Mouse (Mus musculus) 3T3-L1 (cell line): ENCODE measurements around the gene Troap.

ENCODE experiments used
- DNase-seq: peaks from one replicate; pipeline ENCODE4 v3.0.0-alpha.2; 2015; ENCODE audit warnings: low read depth, low spot score

The Troap gene

GRCm38 (mm10) chr15:99113396-99113975 is 39.1 kb downstream of the Troap start:
- peak; percentile 40 for DNase-seq

DNA sequence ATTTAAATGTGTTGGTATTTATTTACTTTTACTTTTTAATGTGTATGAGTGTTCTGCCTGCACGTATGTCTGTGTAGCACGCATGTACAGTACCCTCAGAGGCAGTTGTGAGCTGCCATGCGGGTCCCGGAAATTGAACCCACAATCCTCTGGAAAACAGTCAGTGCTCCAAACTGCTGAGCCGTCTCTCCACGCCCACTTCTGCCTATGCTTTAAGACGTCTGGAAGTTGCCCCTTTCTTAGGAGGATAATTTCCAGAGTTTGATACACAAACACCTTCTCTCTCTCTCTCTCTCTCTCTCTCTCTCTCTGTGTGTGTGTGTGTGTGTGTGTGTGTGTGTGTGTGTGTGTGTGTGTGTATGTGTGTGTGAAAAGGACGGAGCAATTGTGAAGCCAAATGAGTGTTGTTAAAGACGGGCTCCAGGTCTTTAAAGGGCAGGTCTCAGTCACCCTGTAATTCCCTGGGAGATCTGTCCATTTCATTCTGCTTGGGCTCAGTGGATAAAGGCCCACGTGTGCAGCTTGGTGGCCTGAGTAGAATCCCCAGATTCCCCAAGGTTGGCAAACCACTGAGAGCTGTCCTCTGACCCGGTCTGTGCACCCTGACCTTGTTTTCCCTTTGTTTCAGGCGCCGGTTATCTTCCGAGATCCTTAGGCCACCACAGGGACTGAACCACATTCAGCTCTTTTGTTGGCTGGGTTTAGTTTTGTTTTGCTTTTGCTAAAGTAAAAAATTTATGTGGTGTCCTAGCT is 40.1 kb downstream of the Troap start:
- no peak for DNase-seq

DNA sequence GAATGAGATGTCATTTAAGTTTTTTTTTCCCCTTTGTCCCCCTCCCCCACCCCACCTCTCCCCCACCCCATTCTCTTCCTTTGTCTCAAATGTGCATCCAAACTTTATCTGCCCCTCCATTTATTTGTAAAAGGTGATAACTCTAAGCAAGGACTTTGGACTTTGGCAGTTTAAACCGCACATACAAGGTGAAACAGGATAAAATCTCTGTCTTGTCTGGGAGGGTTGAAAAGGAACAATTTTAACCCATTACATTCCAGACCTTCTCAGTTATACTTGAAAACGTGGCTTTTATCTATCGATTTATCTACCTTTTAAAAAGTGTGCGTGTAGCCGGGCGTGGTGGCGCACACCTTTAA is 40.7 kb downstream of the Troap start:
- DNase-seq: no peak

- DNase-seq: no peak
Measured at GRCm38 (mm10) chr15:99116539-99116938, 42.2 kb downstream of the Troap start.

DNA sequence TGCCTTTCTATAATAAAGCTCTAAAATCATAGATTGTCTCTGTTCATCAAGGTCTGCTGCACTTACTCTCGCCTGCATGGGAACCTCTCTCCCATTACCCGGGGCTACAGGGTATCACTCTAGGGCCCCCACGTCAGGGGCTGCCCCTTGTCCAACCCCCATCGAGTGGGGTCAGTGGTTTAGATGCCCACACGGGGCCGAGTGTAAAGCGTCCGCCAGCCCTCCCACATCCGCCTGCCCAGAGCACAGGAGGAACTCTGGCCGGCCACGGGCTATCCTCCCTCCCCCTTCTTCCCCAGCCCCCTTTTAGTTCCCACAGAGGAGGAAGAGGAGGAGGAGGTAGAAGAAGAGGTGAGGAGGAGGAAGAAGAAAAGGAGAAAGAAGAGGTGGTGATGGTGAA is 46.4 kb downstream of the Troap start:
- no peak for DNase-seq

DNA sequence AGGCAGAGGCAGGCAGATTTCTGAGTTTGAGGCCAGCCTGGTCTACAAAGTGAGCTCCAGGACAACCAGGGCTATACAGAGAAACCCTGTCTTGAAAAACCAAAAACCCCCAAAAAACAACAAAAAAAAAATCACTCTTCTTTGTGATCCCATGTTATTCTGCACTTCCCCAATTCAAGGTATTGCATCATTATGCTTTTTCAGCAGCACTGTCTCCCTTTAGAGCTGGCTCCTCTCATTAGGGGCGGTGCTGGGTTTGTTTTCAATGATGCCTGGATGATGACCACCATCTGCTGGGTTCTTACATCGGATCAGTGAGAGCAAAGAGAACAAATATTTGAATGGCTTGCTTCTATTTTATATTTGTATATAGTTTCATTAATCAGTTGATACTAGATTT is 48.3 kb downstream of the Troap start:
- DNase-seq: peak; percentile 36

DNA sequence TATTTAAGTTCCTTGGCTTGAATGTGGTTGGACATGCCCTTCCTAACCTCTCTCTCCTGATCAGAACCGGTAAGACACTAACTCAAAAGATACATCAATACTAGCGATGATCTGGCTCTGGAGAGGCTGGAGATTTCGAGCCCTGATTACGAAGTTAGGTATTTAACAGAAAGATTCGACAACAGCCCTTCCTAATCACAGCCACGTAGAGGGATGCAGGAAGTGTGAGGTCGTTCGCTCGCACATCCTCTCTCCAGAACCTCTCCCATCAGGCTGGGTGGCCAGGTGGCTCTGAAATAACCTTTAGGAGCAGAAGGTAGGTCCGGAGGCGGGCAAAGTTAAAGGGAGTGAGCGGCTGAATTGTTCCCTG is 51.3 kb downstream of the Troap start, which contains the start of gene Spats2:
TSS of gene Spats2 (plus strand) at position 206 of the 370 bp plus-strand sequence.
- DNase-seq: no peak

DNA sequence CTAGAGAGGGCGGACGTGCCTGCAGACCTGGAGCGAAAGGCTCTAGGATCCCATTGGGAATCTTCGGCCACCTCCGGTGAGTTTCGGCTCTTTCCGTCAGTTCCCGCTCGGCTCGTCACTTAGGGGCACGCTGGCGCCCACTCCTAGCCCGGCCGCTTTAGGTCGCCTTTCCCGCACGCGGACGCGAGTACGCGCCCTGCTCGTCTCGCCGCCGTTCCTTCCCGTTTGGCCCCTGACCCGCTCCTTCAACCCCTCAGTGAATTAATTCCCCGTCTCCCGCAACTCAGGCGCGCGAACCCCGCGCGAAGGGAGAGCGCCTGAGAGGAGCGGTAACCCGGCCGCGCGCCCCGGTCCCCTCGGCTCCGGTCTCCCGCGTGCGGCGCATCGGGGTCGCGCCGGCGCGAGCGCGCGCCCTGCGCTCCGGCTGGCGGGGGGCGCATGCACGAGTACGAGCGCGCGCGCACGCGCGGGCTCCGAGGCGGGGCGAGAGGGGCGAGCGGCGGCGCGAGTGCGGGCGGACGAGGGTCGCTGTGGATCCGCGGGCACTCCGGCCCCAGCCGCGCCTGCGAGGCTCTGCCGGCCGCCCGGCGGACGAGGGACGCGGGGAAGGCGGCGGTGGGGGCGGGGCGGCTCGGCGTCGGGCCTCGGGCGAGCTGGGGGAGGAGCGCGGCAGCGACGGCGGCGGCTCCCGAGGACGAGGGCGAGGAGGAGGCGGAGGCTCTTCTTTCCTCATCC is 51.9 kb downstream of the Troap start:
- peak; percentile 71 for DNase-seq

- DNase-seq: peak; percentile 51
Measured at GRCm38 (mm10) chr15:99126816-99127365, 52.5 kb downstream of the Troap start.

DNA sequence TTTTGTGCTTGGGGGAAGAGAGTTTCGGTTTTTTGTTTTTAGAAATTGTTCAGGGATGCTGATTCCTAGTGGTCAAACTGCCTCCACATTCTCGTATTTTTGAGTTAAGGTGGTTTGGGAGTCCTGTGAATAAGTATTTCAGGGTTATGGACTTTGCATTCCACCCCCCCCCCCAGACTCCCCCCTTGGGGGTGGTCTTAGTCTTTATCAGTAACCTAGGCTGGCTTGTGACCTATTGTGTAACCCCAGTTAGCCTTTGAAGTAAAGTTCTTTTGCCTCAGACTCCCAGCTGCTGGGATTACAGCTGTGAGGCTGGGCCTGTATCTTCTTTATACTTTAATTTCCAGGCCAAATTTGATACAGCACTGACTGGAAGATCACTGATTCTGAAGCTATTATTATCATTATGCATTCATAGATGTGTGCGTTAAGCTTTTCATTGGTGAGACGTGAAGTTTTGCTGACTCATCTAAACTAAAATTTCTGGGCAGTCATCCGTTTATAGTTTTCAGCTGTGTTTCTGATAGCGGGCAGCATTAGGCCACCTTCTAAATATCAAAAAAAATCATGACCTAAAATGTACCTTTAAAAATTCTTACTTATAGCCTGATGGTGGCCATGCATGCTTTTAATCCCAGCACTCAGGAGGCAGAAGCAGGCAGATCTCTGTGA is 53.6 kb downstream of the Troap start:
- no peak for DNase-seq

DNA sequence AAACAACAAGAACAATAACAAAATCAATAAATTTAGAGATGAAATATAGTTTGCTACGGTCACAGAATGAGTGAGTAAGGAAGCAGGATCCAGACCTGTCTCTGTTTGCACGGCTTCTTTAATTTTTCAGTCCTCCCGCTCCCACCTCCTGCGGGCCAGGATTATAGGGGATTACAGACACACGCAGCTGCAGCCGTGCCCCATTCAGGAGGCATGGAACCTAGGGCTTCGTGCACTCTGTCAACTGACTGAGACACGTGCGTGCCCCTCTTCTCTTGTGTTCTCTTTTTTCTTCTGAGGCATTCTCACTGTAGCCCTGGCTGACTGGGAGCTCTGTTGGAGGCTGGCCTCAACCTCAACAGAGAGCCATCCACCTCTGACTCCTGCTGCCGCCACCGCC is 55.1 kb downstream of the Troap start:
- no peak for DNase-seq

GRCm38 (mm10) chr15:99129956-99130910 is 55.9 kb downstream of the Troap start:
- no peak for DNase-seq
